Mouse (Mus musculus): ENCODE measurements at regions not wholly inside any gene's neighbourhood (a gene's known extent, or its start where the extent isn't known, plus 50 kb on each side); places are given as distances from the start of the nearest gene placed in this dataset.
A peak's percentile ranks its signal among the peaks of the same experiment; 100 is the strongest.

DNA sequence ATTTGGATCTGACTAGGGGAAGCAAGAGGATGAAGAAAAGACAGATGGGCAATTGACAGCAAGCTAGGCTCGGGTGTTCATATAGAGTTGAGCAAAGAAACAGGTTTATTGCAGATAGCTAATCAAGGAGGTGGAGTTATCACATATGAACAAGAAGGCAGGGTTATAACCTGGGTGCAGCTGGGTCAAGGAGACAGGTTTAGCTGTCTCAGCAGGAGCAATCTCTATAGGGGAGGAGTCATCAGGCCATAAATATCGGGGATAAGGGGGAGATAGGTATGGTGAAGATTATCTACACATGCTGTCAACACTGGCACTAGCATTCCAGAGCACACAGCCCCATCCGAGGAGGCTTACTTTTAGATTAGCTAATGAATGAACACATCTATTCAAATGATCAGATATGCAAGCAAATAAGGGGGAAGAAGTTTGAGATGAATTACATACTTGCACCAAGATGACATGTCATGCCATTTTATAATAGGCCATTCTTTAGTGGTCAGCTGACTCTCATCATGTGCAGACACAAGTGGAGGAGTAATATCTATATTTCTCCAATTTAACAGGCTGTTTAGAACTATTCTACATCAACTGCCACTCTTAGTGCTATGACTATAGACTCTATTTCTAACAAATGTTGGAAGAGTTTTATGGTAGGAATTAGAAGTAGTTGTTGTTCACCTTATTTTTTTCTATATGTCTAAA lies 76.9 kb downstream of the Lhx9 start:
- no peak for DNase-seq (ENCODE audit: low read depth, low spot score)

DNA sequence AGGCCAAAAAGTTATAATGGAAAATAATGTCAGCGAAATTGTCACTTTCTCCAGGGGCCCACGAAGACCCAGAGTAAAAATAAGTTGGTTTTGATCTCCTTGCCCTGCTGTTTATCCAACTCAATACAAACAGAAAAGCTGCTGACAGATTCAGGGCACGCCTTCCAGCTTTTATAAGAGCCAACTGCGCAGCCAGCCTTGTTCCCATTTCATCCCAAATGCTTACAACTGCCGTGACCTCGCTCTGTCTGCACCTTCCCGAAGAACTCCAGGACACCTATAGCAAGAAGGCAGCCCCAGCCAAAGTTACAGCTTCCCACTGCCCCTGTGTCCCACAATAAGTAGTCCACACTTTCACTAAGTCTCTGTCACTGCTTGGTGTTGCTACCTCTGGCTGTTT lies 85.5 kb downstream of the Lhx9 start:
- DNase-seq (ENCODE audit: low read depth, low spot score): no peak

DNA sequence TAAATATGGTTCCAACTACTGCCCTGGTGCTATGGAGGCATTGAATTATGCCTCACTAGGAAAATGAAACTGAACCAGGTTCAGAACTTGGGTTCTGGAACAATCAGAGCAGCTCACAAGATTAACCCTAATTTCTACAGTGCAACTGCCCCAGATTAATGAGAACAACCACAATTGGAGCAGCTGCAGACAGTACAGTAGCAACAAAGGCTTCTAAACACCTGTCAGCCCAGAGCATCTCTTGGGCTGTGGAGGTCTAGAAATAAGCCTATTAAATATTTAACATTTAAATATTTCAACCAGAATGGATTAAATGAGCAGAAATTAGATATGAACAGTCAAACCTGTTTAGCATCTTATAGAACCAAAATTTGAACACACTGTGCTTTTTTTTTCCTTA lies 90.6 kb downstream of the Lhx9 start:
- DNase-seq (ENCODE audit: low read depth, low spot score): no peak

DNA sequence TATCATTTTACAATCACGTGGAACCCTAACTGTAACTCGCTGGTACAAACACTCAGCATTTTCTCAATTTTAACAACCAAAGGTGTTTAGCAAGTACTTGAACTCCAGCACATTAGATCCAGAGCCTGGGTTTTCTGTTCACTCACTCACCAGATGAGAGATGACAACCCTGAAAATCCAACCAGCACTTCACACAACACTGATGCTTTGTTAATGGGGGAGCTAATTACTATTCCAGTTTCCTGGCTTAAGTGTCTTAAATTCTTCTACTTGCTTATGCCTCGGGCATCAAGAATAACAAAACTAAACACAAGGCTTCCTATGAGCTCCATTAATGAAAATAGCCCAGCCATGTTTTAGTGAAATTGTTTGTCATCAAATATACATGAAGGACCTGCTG lies 113.4 kb upstream of the Nek7 start:
- DNase-seq (ENCODE audit: low read depth, low spot score): no peak

DNA sequence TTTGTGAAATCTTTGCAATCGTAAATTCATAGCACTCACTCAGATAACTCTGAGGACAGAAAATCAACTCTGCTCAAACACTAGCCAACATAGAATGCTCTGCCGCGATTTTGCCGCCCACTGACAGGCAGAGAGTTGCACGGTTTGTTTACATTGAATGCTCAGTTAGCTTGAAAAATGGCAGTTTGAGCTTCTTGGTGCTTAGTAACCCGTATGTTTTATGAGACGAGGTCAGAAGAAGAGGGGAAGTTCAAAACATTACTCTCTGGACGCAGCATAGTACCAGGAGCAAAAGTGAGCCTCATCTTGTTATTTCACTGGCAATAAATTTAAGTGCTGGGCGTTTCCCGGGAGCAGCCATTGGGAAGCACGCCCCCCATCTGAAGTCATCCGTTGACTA lies 111.1 kb upstream of the Nek7 start:
- DNase-seq (ENCODE audit: low read depth, low spot score): no peak

DNA sequence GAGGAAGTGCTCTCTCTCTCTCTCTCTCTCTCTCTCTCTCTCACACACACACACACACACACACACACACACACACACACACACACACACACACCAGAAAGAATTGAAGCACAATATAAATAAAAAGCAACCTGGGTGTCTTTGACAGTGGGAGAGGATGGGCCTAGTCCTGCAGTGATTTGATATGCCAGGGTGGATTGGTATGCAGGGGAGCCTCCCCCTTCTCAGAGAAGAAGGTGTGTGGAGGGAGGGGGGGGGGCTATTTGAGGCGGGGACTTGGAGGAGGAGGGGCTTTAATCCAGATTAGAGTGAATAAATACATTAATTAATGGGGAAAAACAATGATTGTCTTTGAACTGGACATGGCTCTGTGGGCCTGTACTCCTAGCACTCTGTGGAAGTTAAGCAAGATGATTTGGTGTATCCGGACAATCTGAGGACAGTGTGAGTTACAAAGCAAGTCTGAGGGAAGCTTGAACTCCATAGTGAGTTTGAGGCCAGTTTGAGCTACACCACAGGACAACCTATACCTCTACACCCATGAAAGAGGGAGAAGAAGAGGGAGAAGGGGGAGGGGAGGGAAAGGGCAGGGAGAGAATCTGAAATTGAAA lies 109.3 kb upstream of the Nek7 start:
- DNase-seq (ENCODE audit: low read depth, low spot score): no peak

DNA sequence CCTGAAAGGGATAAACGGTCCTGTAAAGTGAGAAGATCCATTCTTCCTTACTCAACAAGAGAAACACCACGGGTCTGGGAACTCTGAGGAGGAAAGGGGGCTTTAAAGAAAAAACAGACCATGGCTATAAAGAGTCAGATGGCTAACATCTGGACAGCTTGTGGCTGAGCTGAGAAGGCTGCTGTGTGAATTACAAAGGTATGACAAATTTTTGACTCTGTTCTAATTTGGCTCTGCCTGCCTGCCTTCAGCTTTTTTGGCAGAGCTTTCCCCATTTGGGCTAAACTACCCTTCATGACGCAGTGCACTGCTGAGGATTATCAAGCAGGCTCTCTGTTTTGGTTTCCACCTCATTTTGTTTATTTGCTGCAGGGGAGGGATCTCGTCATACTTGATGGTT lies 100.8 kb upstream of the Nek7 start:
- DNase-seq (ENCODE audit: low read depth, low spot score): no peak

DNA sequence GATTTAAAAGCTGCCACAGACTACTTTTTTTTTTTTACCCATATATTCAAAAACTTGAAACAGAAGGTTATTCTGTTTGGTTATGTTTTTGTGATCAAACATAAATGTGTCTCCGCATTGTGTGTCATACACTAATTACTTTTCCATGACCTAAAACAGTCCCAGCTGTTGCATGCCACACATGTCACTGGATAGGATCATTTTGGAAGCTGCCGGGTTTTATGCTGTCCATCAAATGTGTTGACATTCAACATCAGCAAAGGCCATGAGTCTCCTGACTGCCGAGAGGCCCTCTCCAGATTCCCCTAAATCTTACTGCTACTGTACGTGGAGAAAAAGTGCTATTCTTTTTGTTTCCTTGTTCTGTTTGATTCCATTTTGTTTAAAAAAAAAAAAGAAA lies 99.4 kb upstream of the Nek7 start:
- no peak for DNase-seq (ENCODE audit: low read depth, low spot score)

DNA sequence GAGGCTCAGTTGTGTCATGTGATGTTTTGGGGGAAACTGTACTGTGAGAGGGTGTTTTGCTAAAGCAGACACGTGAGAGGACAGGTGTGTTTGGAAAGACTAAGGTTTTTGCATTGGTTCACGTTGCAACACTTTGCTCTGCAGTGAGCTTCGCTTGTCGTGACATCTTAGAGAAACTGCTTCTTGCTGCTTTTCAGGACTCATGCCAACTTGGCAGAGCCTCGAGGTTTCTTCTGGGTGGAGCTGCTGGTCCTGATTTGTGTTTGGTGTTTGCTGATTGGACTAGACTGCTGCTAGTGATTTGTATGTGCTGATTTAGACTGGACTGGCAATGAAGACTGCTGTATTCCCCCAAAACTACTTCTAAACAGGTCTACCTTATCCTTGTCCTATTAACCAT lies 97.0 kb upstream of the Nek7 start:
- DNase-seq (ENCODE audit: low read depth, low spot score): no peak

DNA sequence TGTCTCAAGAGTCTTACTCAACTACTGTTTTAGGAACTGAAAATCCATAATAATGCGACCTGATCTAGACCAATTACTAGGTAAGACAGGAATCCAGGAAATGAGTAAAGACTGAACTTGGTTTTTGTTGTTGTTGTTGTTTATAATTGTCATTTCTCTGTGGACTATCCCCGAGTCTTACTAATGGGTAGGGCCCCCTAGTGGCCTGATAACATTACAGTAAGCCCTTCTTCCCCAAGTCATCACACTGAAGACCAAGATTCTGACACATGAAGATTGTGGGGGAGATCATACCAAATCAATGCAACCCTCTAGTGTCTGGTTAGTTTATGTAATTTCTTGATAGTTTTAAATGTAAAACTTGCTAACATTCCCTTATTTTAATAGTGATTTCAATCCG lies 95.2 kb upstream of the Nek7 start:
- DNase-seq (ENCODE audit: low read depth, low spot score): peak; percentile 29

DNA sequence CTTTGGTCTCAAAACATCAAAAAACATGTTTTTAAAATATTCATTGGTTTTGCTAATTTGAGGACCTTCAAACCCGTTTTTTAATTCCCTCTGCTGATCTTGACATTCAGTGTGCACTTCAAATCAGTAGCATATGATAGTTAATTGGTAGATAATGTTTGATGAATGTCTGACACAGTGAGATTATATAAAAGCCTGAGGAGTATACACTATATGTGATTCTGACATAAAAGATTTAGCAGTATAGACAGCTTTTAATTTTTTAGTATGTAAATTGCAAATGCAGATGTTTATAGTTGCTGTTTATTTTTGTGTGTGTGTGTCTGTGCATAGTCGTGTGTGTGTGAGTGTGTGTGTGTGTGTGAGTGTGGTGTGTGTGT lies 89.3 kb upstream of the Nek7 start:
- DNase-seq (ENCODE audit: low read depth, low spot score): no peak

DNA sequence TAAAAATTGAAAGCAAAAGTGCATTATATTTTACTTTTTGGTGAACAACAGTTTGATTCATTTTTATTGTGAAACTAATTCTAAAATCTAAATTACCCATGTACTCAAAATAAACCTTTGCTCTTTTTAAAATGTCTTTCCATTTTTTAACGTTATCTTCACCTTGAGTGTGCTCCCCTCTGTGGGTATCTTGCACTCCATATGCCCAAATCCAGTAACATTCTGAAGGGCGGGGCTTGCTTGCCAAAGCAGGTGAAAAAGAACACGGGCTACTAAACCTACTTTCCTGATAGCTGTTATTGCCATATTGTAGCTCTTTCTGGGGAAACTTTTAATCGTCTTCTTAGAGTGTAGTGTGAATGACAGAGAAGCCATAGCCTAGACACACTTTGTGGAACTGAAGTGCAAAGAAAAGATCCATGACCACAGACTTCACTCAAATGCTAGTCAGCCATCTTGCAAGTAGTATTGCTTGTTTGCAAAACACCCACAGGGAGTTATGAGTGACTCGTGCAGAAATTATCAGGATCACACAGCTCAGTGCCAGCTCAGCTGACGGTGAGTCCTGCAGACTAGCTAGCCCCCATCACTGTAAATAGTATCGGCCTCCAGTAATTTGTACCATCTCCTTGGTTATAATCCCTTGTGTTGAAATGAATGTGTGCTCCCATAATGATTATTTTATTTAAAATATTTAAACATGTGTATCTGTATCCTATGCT lies 88.7 kb upstream of the Nek7 start:
- no peak for DNase-seq (ENCODE audit: low read depth, low spot score)

DNA sequence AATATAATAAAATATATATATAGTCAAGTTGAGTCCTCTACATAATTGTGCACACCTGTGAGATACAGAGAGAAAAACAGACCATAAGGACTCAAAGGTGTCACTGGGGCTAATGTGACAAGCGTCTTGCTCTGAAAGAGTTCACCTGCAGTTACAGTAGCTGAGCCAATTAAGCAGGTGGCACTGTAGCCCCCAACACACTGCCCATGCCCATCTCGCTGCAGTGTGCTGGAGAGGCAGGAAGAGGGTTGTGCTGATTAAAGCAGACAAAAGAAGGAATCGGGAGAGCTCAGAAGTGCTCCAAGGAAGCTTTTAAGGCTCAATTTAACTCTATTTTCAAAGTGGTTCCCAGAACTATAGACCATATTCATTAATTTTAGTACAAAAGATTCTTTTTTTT lies 88.0 kb upstream of the Nek7 start:
- DNase-seq (ENCODE audit: low read depth, low spot score): no peak

DNA sequence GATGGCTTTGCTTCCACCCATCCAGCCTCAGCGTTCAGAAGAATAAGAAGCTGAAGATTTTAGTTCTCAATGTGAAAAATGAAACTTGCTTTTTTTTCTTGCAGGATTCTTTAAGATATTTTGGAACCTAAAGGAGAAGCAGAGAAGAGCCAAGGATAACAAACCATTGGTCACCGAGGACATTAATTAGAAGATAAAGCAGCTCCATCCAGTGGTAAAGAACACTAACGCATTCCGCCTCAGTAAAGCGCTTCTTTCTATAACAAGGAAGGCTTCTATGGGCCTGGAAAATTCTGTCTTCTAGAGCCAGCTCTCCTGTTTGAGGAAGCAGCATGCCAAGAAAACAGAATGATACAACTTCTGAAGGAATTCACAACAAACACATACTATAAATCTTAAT lies 83.3 kb upstream of the Nek7 start:
- DNase-seq (ENCODE audit: low read depth, low spot score): no peak

DNA sequence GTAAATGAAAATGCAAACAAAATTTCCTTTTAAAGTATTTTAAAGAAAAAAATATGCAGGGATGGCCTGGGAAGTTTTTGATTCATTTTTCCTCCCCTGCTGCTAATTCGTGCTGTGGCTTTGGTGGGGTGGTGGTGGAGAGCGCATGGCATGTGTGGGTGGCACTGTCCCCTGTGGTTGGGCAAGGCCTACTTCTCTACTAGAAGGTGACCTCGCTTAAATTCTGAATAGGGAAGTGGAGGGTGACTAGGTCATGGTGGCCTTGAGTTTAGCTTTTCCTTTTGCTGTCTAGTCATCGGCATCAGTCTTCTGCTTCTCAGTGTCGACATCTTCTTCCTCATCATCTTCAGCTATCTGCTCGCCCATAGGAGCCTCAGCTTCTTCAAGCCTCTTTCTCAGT lies 69.3 kb upstream of the Nek7 start:
- DNase-seq (ENCODE audit: low read depth, low spot score): no peak

DNA sequence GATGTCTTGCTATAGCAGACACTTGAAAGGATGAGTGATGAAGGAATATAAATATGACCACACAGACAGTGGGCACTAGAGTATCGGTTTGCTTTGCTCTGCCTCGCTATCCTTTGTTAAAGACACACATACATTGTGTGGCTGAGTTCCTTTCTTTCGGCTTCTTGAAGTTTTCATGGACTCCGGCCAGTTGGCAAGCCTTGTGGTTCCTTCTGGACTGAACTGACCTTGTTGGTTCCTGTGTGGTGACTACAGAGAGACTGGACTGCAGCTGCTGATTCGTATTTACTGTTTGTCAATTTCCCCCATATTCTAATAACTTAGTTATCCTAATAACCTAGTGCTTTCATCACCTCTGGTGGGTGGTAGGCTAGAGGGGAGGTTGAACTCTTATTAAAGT lies 66.8 kb upstream of the Nek7 start:
- no peak for DNase-seq (ENCODE audit: low read depth, low spot score)

DNA sequence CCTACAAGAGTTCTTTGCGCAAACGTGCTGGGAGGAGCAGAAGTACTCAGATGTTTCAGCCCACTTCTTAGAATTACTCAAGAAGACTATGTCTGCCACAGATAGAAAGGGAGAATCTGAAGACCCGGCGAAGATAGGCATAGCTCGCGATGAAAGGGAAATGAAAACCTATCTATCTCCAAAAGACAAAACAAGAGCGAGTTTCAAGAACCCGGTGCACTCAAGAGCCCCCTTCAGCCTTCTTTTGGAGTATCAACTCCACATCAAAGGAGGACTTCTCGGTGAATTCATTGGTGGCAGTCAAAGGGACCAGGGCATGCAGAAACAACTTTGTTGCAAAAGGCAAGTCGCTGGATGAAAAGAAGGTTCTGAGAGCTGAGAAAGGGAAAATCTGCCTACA lies 63.8 kb upstream of the Nek7 start:
- DNase-seq (ENCODE audit: low read depth, low spot score): peak; percentile 27

DNA sequence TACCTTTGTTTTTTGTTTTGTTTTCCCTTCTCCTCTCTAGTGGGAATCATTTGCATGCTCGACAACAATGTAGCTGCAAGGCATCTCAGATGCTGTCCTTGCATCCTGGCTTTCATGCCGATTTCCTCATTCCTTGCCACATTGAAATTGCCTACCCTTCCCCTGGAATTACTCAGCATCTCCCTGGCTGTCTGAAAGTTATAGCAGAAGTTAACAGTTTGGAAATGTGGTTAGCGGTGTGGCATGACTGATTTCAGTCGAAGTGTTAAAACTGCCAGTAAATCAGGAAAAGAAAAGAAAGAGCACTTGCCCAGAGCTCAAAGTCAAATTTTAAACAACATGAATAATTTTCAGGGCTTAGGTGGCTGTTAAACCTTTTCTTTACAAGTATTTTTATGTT lies 62.0 kb upstream of the Nek7 start:
- DNase-seq (ENCODE audit: low read depth, low spot score): no peak

DNA sequence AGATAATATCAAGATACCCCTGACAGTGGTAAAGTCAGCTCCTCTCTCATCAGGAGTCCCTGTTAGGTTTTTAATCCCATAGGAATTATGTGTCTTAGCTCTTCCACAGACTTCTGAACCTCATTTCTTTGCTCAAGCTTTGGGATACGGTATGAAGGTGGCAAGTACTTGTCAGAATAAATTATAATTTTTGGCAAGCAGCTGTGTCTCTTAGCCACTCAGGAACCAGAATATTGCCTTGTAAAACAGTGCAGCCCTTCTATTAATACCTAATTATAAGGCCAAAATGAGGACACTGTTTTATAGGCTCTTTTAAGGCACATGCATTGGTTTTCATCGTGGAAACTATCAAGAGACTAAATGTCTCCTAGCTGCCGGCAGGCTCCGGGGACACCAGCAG lies 54.3 kb upstream of the Nek7 start:
- DNase-seq (ENCODE audit: low read depth, low spot score): no peak
